Mouse (Mus musculus) G1E (cell line): ENCODE data around the gene Efnb1.

Source experiments
- CTCF ChIP-seq: IDR thresholded peaks from 2 replicates; pipeline ENCODE4 v1.5.1; 2012; ENCODE audit warnings: low read depth, low read length, inconsistent platforms, mixed read lengths
- GATA1 ChIP-seq: IDR thresholded peaks from 2 replicates; pipeline ENCODE4 v1.6.1; 2012; ENCODE audit warnings: borderline replicate concordance, low read length, inconsistent platforms, mixed read lengths

DNA sequence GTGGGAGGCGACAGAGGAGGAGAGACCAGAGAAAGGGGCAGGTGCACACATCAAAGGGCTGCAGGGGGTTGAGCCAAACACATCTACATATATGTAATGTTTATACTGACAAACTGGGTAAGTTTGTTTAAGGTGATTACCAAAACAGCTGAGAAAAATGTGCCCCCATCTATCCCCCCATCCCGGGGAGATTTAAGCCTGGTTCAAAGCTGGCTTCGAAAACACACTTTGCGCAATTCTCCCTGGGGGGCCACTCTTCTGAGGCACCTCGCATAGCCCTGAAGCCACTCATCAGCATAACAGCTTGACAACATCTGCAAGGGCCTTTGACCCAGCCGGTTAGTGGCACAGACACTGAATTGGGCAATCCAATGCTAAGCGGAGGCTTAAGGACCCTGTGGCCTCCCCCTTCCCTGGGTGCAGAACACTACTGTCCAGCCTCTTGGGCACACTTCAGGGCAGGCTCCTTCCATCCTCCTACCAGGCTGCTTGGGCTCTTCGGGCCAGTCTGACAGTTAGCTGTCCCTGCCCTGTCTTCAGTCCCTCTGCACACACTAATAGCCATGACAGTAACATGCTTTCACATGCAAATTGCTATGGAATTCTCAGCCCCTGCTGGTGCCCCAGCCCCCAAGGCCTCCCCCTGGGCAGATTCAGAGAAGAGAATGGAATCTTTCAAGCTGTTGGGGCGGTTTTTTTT is 16.8 kb downstream of the Efnb1 start:
- TF ChIP-seq CTCF (no peak), GATA1 (no peak)
